Mouse (Mus musculus) midbrain, embryonic 14.5 days (tissue): ENCODE data around the gene Kcnh7. TPM values are rescaled to one million over a fixed set of nuclear protein-coding genes. Genes with fewer than 3 reads are reported as not detected.
A peak's percentile ranks its signal among the peaks of the same experiment; 100 is the strongest.

Source experiments
- ATAC-seq: fragments of 200-750 bp; cut with Nextera tagmentation; 2 replicates; pipeline ENCODE4 v1.8.0; 2017; ENCODE audit warnings: moderate number of reproducible peaks, moderate library complexity; ENCODE audit not compliant: low FRiP score, low TSS enrichment
- DNase-seq: peaks from one replicate; pipeline ENCODE4 v3.0.0-alpha.2; 2015
- H3K27ac ChIP-seq: fragments of 300-500 bp; sonication (generic); replicated peaks from 2 replicates; pipeline ENCODE4 v1.5.1; 2014; ENCODE audit warnings: mild to moderate bottlenecking, low read depth, low read length, moderate library complexity
- H3K27me3 ChIP-seq: fragments of 300-500 bp; sonication (generic); 2 replicates; pipeline ENCODE4 v1.6.1; 2014; ENCODE audit warnings: low read length, control low read depth, mixed read lengths; ENCODE audit not compliant: control insufficient read depth, insufficient read depth
- H3K36me3 ChIP-seq: fragments of 300-500 bp; sonication (generic); 2 replicates; pipeline ENCODE4 v1.6.1; 2014; ENCODE audit warnings: low read length, control low read depth; ENCODE audit not compliant: control insufficient read depth, insufficient read depth
- H3K4me1 ChIP-seq: fragments of 300-500 bp; sonication (generic); 2 replicates; pipeline ENCODE4 v1.6.1; 2014; ENCODE audit warnings: mild to moderate bottlenecking, antibody characterized with exemption, low read length, control low read depth; ENCODE audit not compliant: control insufficient read depth, insufficient read depth
- H3K4me2 ChIP-seq: fragments of 300-500 bp; sonication (generic); 2 replicates; pipeline ENCODE4 v1.6.1; 2014; ENCODE audit warnings: mild to moderate bottlenecking, low read length, moderate library complexity
- H3K4me3 ChIP-seq: fragments of 300-500 bp; sonication (generic); replicated peaks from 2 replicates; pipeline ENCODE4 v1.5.1; 2014; ENCODE audit warnings: low read depth, low read length
- H3K9ac ChIP-seq: fragments of 300-500 bp; sonication (generic); replicated peaks from 2 replicates; pipeline ENCODE4 v1.6.1; 2014; ENCODE audit warnings: mild to moderate bottlenecking, low read length, moderate library complexity
- H3K9me3 ChIP-seq: fragments of 300-500 bp; sonication (generic); 2 replicates; pipeline ENCODE4 v1.6.1; 2016; ENCODE audit warnings: low read length, control low read depth, mixed read lengths; ENCODE audit not compliant: control insufficient read depth
- WGBS: fragments of 180-500 bp; shearing (Covaris S2); extraction: QIAGEN DNeasy Blood & Tissue Kit; methylation state at CpG from one replicate; pipeline ENCODE4 v1.1.7; 2014; 5-methylcytosine and 5-hydroxymethylcytosine counted together
- polyA plus RNA-seq: library from polyadenylated mRNA; unstranded; fragments of >200 nt; fragmentation: Nextera tagmentation; extraction: Ambion mirVana; gene quantifications from 2 replicates; pipeline ENCODE4 v1.2.1, GENCODE M21; 2014

Kcnh7 gene
- polyA plus RNA-seq = 9.7 and 12.1 TPM in 2 replicates

GRCm38 (mm10) chr2:63183563-63184545 is at the start of gene Kcnh7:
Gene Kcnh7 (minus strand): TSS chr2:63184287.
- Histone ChIP-seq H3K4me2 (peak within 1 kb of the TSS; percentile 61), H3K27me3 (0 out of 2 replicates have a peak, but pooled peaks cover 4% of the 10 kb centered on the region), H3K4me1 (peaks cover 12% of the 10 kb centered on the region; the same call in 1 of the 2 replicates), H3K27ac (peak within 1 kb of the TSS; percentile 89), H3K9me3 (no peaks in the 10 kb centered on the region), H3K36me3 (no peaks in the 10 kb centered on the region), H3K9ac (peak within 1 kb of the TSS; percentile 64), H3K4me3 (peak within 1 kb of the TSS; percentile 63)
- ATAC-seq (peak; percentile 86), DNase-seq (peak; percentile 80)
- whole genome bisulfite sequencing = 1% methylated on average over 49 of the region's 49 CpGs

- no peak overlapping the region for H3K27ac ChIP-seq
- WGBS = 56% methylated on average over 3 of the region's 3 CpGs
- no peaks in the 10 kb centered on the region for H3K27me3 ChIP-seq
- H3K9me3 ChIP-seq = no peaks in the 10 kb centered on the region
- H3K36me3 ChIP-seq = no peaks in the 10 kb centered on the region
- ATAC-seq = no peak
- no peak overlapping the region for H3K9ac ChIP-seq
- H3K4me3 ChIP-seq = no peak overlapping the region
- DNase-seq = peak; percentile 7
- H3K4me1 ChIP-seq = no peaks in the 10 kb centered on the region
- H3K4me2 ChIP-seq = no peak overlapping the region
These were observed 23.3 kb upstream of the Kcnh7 start for GRCm38 (mm10) chr2:63207435-63207834.

- DNase-seq (peak; percentile 67), ATAC-seq (no peak)
- H3K4me3 ChIP-seq = no peak overlapping the region
- H3K27me3 ChIP-seq = 0 out of 2 replicates have a peak, but pooled peaks cover 4% of the 10 kb centered on the region
- H3K4me1 ChIP-seq = peaks cover 12% of the 10 kb centered on the region; the same call in 1 of the 2 replicates
- H3K4me2 ChIP-seq = no peak overlapping the region
- no peaks in the 10 kb centered on the region for H3K9me3 ChIP-seq
- H3K36me3 ChIP-seq = no peaks in the 10 kb centered on the region
- H3K27ac ChIP-seq = no peak overlapping the region
- WGBS = 5% methylated on average over 2 of the region's 2 CpGs
- H3K9ac ChIP-seq = no peak overlapping the region
These were observed 1.9 kb upstream of the Kcnh7 start for GRCm38 (mm10) chr2:63186014-63186413.

- ATAC-seq (peak; percentile 90), DNase-seq (peak; percentile 78)
- Histone ChIP-seq H3K27ac (peak overlapping the region; percentile 89), H3K4me1 (peaks cover 12% of the 10 kb centered on the region; the same call in 1 of the 2 replicates), H3K4me2 (peak overlapping the region; percentile 61), H3K9me3 (no peaks in the 10 kb centered on the region), H3K9ac (peak overlapping the region; percentile 64), H3K4me3 (peak overlapping the region; percentile 63), H3K36me3 (no peaks in the 10 kb centered on the region), H3K27me3 (0 out of 2 replicates have a peak, but pooled peaks cover 4% of the 10 kb centered on the region)
- 1% methylated on average over 15 of the region's 15 CpGs for WGBS
These were observed 704 bp upstream of the Kcnh7 start for GRCm38 (mm10) chr2:63184551-63185430.

GRCm38 (mm10) chr2:63153701-63154100 is 30.4 kb downstream of the Kcnh7 start:
- Histone ChIP-seq H3K4me3 (no peak overlapping the region), H3K36me3 (no peaks in the 10 kb centered on the region), H3K27ac (no peak overlapping the region), H3K4me2 (no peak overlapping the region), H3K9me3 (no peaks in the 10 kb centered on the region), H3K9ac (no peak overlapping the region), H3K4me1 (no peaks in the 10 kb centered on the region), H3K27me3 (no peaks in the 10 kb centered on the region)
- ATAC-seq (no peak), DNase-seq (no peak)

GRCm38 (mm10) chr2:63127762-63128516 is 56.1 kb downstream of the Kcnh7 start:
- no peak overlapping the region for H3K4me2 ChIP-seq
- no peak overlapping the region for H3K4me3 ChIP-seq
- no peak for DNase-seq
- H3K9me3 ChIP-seq = no peaks in the 10 kb centered on the region
- H3K4me1 ChIP-seq = 0 out of 2 replicates have a peak, but pooled peaks cover 4% of the 10 kb centered on the region
- H3K9ac ChIP-seq = no peak overlapping the region
- H3K27ac ChIP-seq = no peak overlapping the region
- no peak for ATAC-seq
- no peaks in the 10 kb centered on the region for H3K36me3 ChIP-seq
- 90% methylated on average over 2 of the region's 2 CpGs for WGBS
- no peaks in the 10 kb centered on the region for H3K27me3 ChIP-seq

- no peaks in the 10 kb centered on the region for H3K9me3 ChIP-seq
- H3K4me2 ChIP-seq = no peak overlapping the region
- no peaks in the 10 kb centered on the region for H3K27me3 ChIP-seq
- H3K4me1 ChIP-seq = peaks cover 13% of the 10 kb centered on the region; the same call in 1 of the 2 replicates
- 79% methylated on average over 3 of the region's 3 CpGs for WGBS
- ATAC-seq (no peak), DNase-seq (no peak)
- no peak overlapping the region for H3K27ac ChIP-seq
- H3K36me3 ChIP-seq = no peaks in the 10 kb centered on the region
- no peak overlapping the region for H3K4me3 ChIP-seq
- H3K9ac ChIP-seq = no peak overlapping the region
These were observed 63.8 kb downstream of the Kcnh7 start for GRCm38 (mm10) chr2:63120316-63120715.
